Mouse (Mus musculus) spleen, postnatal 14 days (tissue): ENCODE data around the gene Esr2.
"Not testable (repeated sequence)": the region's sequence is repeated elsewhere in the genome, so short reads cannot be mapped to it uniquely, and the experiment has no call there.

Source experiments
- DNase-seq, 2 experiments: peaks; one replicate each; pipeline ENCODE4 v3.0.0; 2021 to 2022; ENCODE audit warnings: low spot score in 2 of 2

Esr2 gene

GRCm38 (mm10) chr12:76152389-76152788, 24.7 kb downstream of the Esr2 start:
- not testable (repeated sequence) for DNase-seq

DNA sequence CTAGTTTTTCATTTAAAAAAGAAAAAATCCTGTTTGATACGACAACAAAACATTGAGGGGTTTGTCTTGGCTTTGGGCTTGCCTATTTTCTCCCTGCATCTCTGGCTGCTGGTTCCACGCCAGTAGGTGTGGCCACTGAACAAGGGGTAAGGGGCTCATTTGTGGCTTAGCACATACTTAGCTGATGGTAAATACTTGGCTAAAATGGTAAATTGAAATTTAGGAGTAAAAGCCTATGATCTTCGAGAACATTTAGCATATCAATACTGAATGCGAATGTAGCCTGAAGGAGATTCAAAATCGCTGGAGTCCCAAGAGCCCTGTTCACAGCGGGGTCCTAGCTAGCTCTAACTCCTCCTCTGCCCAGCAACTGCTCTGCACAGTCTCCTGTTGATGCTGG, 40.4 kb downstream of the Esr2 start:
- DNase-seq = no peak

GRCm38 (mm10) chr12:76133081-76133480, 44.0 kb downstream of the Esr2 start:
- DNase-seq = not testable (repeated sequence)

DNA sequence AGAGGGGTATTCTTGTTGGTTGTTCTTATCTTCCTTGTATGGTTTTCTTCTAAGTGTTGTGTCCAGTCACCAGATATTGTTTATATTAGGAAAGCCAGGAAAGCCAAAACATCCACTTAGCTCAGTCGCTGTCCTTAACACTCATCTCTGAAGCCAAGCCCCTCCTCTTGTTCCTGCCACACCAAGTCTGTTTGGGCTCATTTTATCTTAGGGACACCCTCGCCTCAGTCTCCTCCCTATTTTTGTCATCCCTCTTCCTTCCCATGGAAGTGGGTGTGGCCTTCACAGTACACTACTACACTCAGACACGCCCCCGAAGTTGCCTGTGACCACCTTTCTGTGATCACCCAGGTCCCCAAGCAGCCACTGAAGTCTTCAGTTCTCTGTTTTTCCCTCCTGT, 44.5 kb downstream of the Esr2 start:
- DNase-seq = no peak

DNA sequence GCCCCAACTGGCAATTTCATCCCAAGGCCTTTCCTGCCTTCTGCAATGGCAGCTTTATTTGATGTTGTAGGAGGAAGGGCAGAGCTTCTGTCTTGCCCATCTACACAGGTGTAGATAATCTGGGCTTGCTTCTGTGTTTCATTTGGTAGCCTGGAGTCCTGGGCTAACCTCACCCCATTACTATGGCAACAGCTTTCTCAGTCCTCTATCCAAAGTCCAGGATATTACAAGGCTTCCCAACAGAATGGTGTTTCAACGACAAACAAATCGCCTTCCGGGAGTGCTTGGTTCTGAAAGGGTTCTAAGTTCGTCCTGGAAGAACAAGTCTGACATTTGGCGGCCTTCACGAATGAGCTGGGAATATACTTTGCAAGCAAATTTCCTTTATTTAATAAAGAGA, 46.2 kb downstream of the Esr2 start:
- no peak for DNase-seq

GRCm38 (mm10) chr12:76130281-76130680, 46.8 kb downstream of the Esr2 start:
- peak in 1 of 2 experiments; percentile 28 for DNase-seq

GRCm38 (mm10) chr12:76128831-76129230, 48.2 kb downstream of the Esr2 start:
- no peak for DNase-seq

- no peak for DNase-seq
These were observed 48.8 kb downstream of the Esr2 start for GRCm38 (mm10) chr12:76128306-76128705.

GRCm38 (mm10) chr12:76123223-76123622, 53.8 kb downstream of the Esr2 start:
- DNase-seq = no peak

DNA sequence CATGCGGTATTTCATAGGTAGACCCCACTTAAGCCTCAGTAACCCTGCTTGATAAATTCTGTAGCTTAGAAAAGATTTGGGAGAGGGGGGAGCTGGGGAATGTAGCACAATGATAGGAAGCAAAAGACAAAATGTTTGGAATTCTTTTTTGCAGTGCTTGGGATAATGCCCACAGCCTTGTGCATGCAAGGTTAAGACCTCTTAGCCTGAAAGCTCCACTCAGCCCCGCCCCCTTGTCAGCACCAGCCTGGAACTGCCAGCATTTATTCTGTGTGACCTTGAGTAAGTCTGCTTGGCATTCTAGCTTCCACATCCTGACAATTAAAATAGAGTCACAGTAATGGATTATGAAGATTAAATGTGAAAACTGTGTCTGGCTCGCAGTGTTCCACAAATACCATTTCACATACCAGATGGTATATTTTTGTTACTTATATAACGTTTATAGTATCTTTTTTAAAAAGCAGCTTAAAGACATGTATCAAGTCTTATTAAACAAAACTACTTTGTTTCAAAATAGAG, 59.4 kb downstream of the Esr2 start:
- no peak for DNase-seq

GRCm38 (mm10) chr12:76116577-76116976, 60.5 kb downstream of the Esr2 start:
- DNase-seq = no peak

GRCm38 (mm10) chr12:76111046-76111445, 66.0 kb downstream of the Esr2 start:
- no peak for DNase-seq

GRCm38 (mm10) chr12:76109646-76110405, 67.2 kb downstream of the Esr2 start:
- DNase-seq = no peak

GRCm38 (mm10) chr12:76104596-76105351, 72.3 kb downstream of the Esr2 start:
- no peak for DNase-seq

- no peak for DNase-seq
These were observed 74.4 kb downstream of the Esr2 start for GRCm38 (mm10) chr12:76102621-76103020.

- DNase-seq = no peak
These were observed 81.7 kb downstream of the Esr2 start for GRCm38 (mm10) chr12:76095117-76096035.

GRCm38 (mm10) chr12:76093613-76094588, 83.2 kb downstream of the Esr2 start:
- DNase-seq = no peak

- DNase-seq = no peak
These were observed 84.1 kb downstream of the Esr2 start for GRCm38 (mm10) chr12:76092789-76093466.

GRCm38 (mm10) chr12:76087025-76087424, 90.0 kb downstream of the Esr2 start:
- no peak for DNase-seq
